22 mouse cellular contexts compared by ENCODE assay signal in genomic region chr17:43109501-43109900, GRCm38 (mm10).
DNase-seq lines count a peak whose midpoint lies in the region; ATAC-seq lines count a peak whose summit lies in the region.
"Had no signal": no experiment of that assay in that cellular context is flagged by ENCODE, and none has a peak within 500 bp of the region (broad histone marks: within the 10 kb centered on the region; RNA-seq: fewer than 3 reads in every experiment).

No protein-coding gene starts in this region.

- H3K4me3 ChIP-seq in kidney, embryonic 16.5 days (ENCODE audit: low read length) = no peak overlapping the region
- H3K4me3 ChIP-seq: embryonic facial prominence, embryonic 12.5 days; forebrain, embryonic 12.5 days; heart, embryonic 10.5 days; hindbrain, embryonic 12.5 days had no signal

- H3K9me3 ChIP-seq in kidney, embryonic 16.5 days (ENCODE audit: low read length) = no peaks in the 10 kb centered on the region
- H3K9me3 ChIP-seq: embryonic facial prominence, embryonic 12.5 days; forebrain, embryonic 12.5 days; heart, embryonic 10.5 days; hindbrain, embryonic 12.5 days had no signal

- H3K27ac ChIP-seq in kidney, embryonic 16.5 days (ENCODE audit: low read length) = peak overlapping the region; percentile 20; the same call in 1 of the 2 replicates
- H3K27ac ChIP-seq: embryonic facial prominence, embryonic 12.5 days; forebrain, embryonic 12.5 days; heart, embryonic 10.5 days; hindbrain, embryonic 12.5 days had no signal

- no peak for ATAC-seq in kidney, embryonic 16.5 days (ENCODE audit: low FRiP score, low TSS enrichment)
- ATAC-seq: CD4-positive, CD25-positive, alpha-beta regulatory T cell, adult 4 months; forebrain, postnatal 0 days had no signal

- no peak overlapping the region for H3K9ac ChIP-seq in kidney, embryonic 16.5 days (replicated peaks; ENCODE audit: low read length)
- H3K9ac ChIP-seq: embryonic facial prominence, embryonic 12.5 days; forebrain, embryonic 12.5 days; forebrain, postnatal 0 days; hindbrain, embryonic 12.5 days had no signal

- no peak overlapping the region for H3K4me2 ChIP-seq in kidney, embryonic 16.5 days (replicated peaks; ENCODE audit: low read depth, low read length)
- H3K4me2 ChIP-seq: embryonic facial prominence, embryonic 12.5 days; forebrain, embryonic 12.5 days; hindbrain, embryonic 12.5 days had no signal

- H3K27me3 ChIP-seq in kidney, embryonic 16.5 days (ENCODE audit: insufficient read depth, low read length) = no peaks in the 10 kb centered on the region
- H3K27me3 ChIP-seq: embryonic facial prominence, embryonic 12.5 days; forebrain, embryonic 12.5 days; hindbrain, embryonic 12.5 days had no signal

- DNase-seq in heart, adult 11 months = peak; percentile 81
- DNase-seq in heart, adult 8-10 months (ENCODE audit: low spot score) = no peak
- peak; percentile 51 for DNase-seq in fat pad, adult 2 months (ENCODE audit: extremely low read depth, low read depth, low spot score)
- peak; percentile 68 to 91 for DNase-seq in kidney, postnatal 25 days
- no peak for DNase-seq in layer of hippocampus, adult 9-11 months
- DNase-seq in testis, postnatal 14 days (ENCODE audit: low spot score) = no peak
- DNase-seq: adrenal gland, adult 8-10 months; adrenal gland, postnatal 36 days; B cell, adult 2 months; cerebellum, adult 9-10 months; cerebellum, postnatal 25 days; forebrain, postnatal 0 days; gastrocnemius, postnatal 14 days; heart, postnatal 10 days; heart, postnatal 4 days had no signal

- no peaks in the 10 kb centered on the region for H3K36me3 ChIP-seq in kidney, embryonic 16.5 days (ENCODE audit: insufficient read depth, low read length)
- H3K36me3 ChIP-seq: embryonic facial prominence, embryonic 12.5 days; forebrain, embryonic 12.5 days; G1E; heart, embryonic 10.5 days; hindbrain, embryonic 12.5 days had no signal

- H3K4me1 ChIP-seq in kidney, embryonic 16.5 days (ENCODE audit: insufficient read depth, low read length) = 0 out of 2 replicates have a peak, but pooled peaks cover 6% of the 10 kb centered on the region
- H3K4me1 ChIP-seq: embryonic facial prominence, embryonic 12.5 days; forebrain, embryonic 12.5 days; heart, embryonic 10.5 days; hindbrain, embryonic 12.5 days had no signal

- WGBS in kidney, embryonic 16.5 days = 64% methylated on average over 4 of the region's 4 CpGs

Comparison
In these comparisons a context has a peak if more than half of its experiments do, and no peak if none do; other contexts are left out.
1. DNase-seq: peak in heart, adult 11 months (single experiment), fat pad, adult 2 months (single experiment) and kidney, postnatal 25 days (2 of 2); none in heart, adult 8-10 months (single experiment), layer of hippocampus, adult 9-11 months (single experiment) and testis, postnatal 14 days (single experiment).